Mouse (Mus musculus) forebrain, embryonic 16.5 days (tissue): ENCODE data around the gene Rbm8a. TPM values are rescaled to one million over a fixed set of nuclear protein-coding genes. Genes with fewer than 3 reads are reported as not detected.

Experiments used
- ATAC-seq: fragments of 200-750 bp; cut with Nextera tagmentation; 2 replicates; pipeline ENCODE4 v1.8.0; 2017; ENCODE audit warnings: mild to moderate bottlenecking, moderate library complexity
- H3K27ac ChIP-seq: fragments of 300-500 bp; sonication (generic); 2 replicates; pipeline ENCODE4 v1.5.1; 2014; ENCODE audit warnings: low read length, control low read depth
- H3K27me3 ChIP-seq: fragments of 300-500 bp; sonication (generic); replicated peaks from 2 replicates; pipeline ENCODE4 v1.6.1; 2014; ENCODE audit warnings: low read length; ENCODE audit not compliant: control insufficient read depth, insufficient read depth
- H3K36me3 ChIP-seq: fragments of 300-500 bp; sonication (generic); 2 replicates; pipeline ENCODE4 v1.6.1; 2014; ENCODE audit not compliant: control insufficient read depth, insufficient read depth
- H3K4me1 ChIP-seq: fragments of 300-500 bp; sonication (generic); replicated peaks from 2 replicates; pipeline ENCODE4 v1.6.1; 2014; ENCODE audit warnings: low read length; ENCODE audit not compliant: control insufficient read depth, insufficient read depth
- H3K4me2 ChIP-seq: fragments of 300-500 bp; sonication (generic); 2 replicates; pipeline ENCODE4 v1.6.1; 2014; ENCODE audit warnings: mild to moderate bottlenecking, low read length, control low read depth
- H3K4me3 ChIP-seq: fragments of 300-500 bp; sonication (generic); replicated peaks from 2 replicates; pipeline ENCODE4 v1.5.1; 2014; ENCODE audit warnings: mild to moderate bottlenecking, low read length, control low read depth
- H3K9ac ChIP-seq: fragments of 300-500 bp; sonication (generic); replicated peaks from 2 replicates; pipeline ENCODE4 v1.6.1; 2014; ENCODE audit warnings: low read depth, low read length, control low read depth
- H3K9me3 ChIP-seq: fragments of 300-500 bp; sonication (generic); 2 replicates; pipeline ENCODE4 v1.6.1; 2016; ENCODE audit warnings: low read length; ENCODE audit not compliant: control insufficient read depth
- WGBS: fragments of 180-500 bp; shearing (Covaris S2); extraction: QIAGEN DNeasy Blood & Tissue Kit; methylation state at CpG from one replicate; pipeline ENCODE4 v1.1.7; 2014; 5-methylcytosine and 5-hydroxymethylcytosine counted together
- polyA plus RNA-seq: library from polyadenylated mRNA; unstranded; fragments of >200 nt; fragmentation: Nextera tagmentation; extraction: Ambion mirVana; gene quantifications from 2 replicates; pipeline ENCODE4 v1.2.1, GENCODE M21; 2015

Rbm8a gene
- polyA plus RNA-seq, 1 experiment from 2014 or later: 132 TPM

- Histone ChIP-seq H3K36me3 (peaks cover 13% of the 10 kb centered on the region), H3K4me2 (peak within 1 kb of the TSS; percentile 64), H3K4me1 (peaks cover 30% of the 10 kb centered on the region), H3K9ac (peak within 1 kb of the TSS; percentile 90), H3K9me3 (no peaks in the 10 kb centered on the region), H3K27me3 (no peaks in the 10 kb centered on the region), H3K4me3 (peak within 1 kb of the TSS; percentile 71), H3K27ac (peak within 1 kb of the TSS; percentile 90)
- 2% methylated on average over 55 of the region's 60 CpGs for WGBS
- ATAC-seq: peak; percentile 93
Observed at GRCm38 (mm10) chr3:96634928-96635879, 5.5 kb downstream of the Rbm8a start, which contains the start of the genes Pex11b and Gm42957. Pex11b (plus strand) TSS chr3:96635376. Gm42957 (plus strand) TSS chr3:96635474.

GRCm38 (mm10) chr3:96635906-96636305, 6.2 kb downstream of the Rbm8a start:
- 9% methylated on average over 15 of the region's 15 CpGs for WGBS
- H3K4me1 ChIP-seq: peaks cover 26% of the 10 kb centered on the region
- H3K4me3 ChIP-seq: peak overlapping the region; percentile 71
- peak overlapping the region; percentile 90; the same call in 1 of the 2 replicates for H3K27ac ChIP-seq
- no peaks in the 10 kb centered on the region for H3K27me3 ChIP-seq
- peak overlapping the region; percentile 90 for H3K9ac ChIP-seq
- H3K36me3 ChIP-seq: peaks cover 14% of the 10 kb centered on the region
- peak overlapping the region; percentile 64 for H3K4me2 ChIP-seq
- ATAC-seq: no peak
- H3K9me3 ChIP-seq: no peaks in the 10 kb centered on the region

DNA sequence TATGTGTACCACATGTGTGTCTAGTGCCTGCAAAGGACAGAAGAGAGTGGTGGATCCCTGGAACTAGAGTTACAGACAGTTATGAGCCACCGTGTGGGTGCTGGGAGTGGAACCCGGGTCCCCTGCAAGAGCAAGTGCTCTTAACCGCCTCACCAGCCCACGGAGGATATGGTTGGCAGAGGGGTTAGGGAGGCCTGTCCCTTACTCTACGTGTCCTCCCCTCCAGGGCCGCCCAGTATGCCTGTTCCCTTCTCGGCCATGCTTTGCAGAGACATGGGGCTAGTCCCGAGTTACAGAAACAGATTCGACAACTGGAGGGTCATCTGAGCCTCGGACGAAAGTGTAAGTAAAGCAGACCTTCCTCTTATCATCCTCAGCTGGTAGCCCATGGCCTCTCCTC, 6.7 kb downstream of the Rbm8a start:
- no peak for ATAC-seq
- Histone ChIP-seq H3K4me1 (peaks cover 21% of the 10 kb centered on the region), H3K4me3 (peak overlapping the region; percentile 71), H3K27ac (no peak overlapping the region), H3K36me3 (peaks cover 14% of the 10 kb centered on the region), H3K9me3 (no peaks in the 10 kb centered on the region), H3K9ac (no peak overlapping the region), H3K27me3 (no peaks in the 10 kb centered on the region), H3K4me2 (peak overlapping the region; percentile 64)
- WGBS: 68% methylated on average over 11 of the region's 11 CpGs

GRCm38 (mm10) chr3:96639219-96639618, 9.5 kb downstream of the Rbm8a start:
- no peak for ATAC-seq
- peaks cover 20% of the 10 kb centered on the region for H3K4me1 ChIP-seq
- peaks cover 13% of the 10 kb centered on the region for H3K36me3 ChIP-seq
- H3K9me3 ChIP-seq: no peaks in the 10 kb centered on the region
- no peak overlapping the region for H3K4me2 ChIP-seq
- no peak overlapping the region for H3K27ac ChIP-seq
- no peaks in the 10 kb centered on the region for H3K27me3 ChIP-seq
- H3K9ac ChIP-seq: no peak overlapping the region
- WGBS: 62% methylated on average over 1 of the region's 1 CpGs
- H3K4me3 ChIP-seq: no peak overlapping the region

GRCm38 (mm10) chr3:96645018-96645649, 15.4 kb downstream of the Rbm8a start, which contains the start of gene Itga10:
Itga10 (plus strand) TSS chr3:96645584.
- Histone ChIP-seq H3K27ac (no peak within 1 kb of the TSS), H3K4me3 (no peak within 1 kb of the TSS), H3K27me3 (no peaks in the 10 kb centered on the region), H3K36me3 (0 out of 2 replicates have a peak, but pooled peaks cover 3% of the 10 kb centered on the region), H3K4me2 (no peak within 1 kb of the TSS), H3K4me1 (no peaks in the 10 kb centered on the region), H3K9me3 (no peaks in the 10 kb centered on the region), H3K9ac (no peak within 1 kb of the TSS)
- WGBS: 64% methylated on average over 7 of the region's 7 CpGs
- 0 out of 2 replicates have a peak, but pooled peaks have one; percentile 12 for ATAC-seq

DNA sequence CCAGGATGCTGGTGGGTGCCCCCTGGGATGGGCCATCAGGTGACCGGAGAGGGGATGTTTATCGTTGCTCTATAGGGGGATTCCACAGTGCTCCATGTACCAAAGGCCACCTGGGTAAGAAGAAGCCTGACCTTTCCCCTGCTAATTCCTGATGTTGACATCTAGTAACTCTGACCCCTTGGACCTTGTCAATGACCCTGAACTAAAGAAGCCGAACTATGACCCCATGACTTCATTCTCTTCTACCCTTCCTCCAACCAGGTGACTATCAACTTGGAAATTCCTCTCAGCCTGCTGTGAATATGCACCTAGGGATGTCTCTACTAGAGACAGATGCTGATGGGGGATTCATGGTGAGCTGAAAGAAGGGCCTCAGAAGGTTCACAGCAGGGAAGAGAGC, 17.6 kb downstream of the Rbm8a start:
- no peak overlapping the region for H3K9ac ChIP-seq
- no peak overlapping the region for H3K4me3 ChIP-seq
- H3K4me2 ChIP-seq: no peak overlapping the region
- H3K27me3 ChIP-seq: no peaks in the 10 kb centered on the region
- ATAC-seq: no peak
- H3K4me1 ChIP-seq: no peaks in the 10 kb centered on the region
- no peaks in the 10 kb centered on the region for H3K9me3 ChIP-seq
- no peaks in the 10 kb centered on the region for H3K36me3 ChIP-seq
- H3K27ac ChIP-seq: no peak overlapping the region
- 87% methylated on average over 3 of the region's 3 CpGs for WGBS

- H3K4me3 ChIP-seq: no peak overlapping the region
- no peaks in the 10 kb centered on the region for H3K36me3 ChIP-seq
- ATAC-seq: no peak
- no peak overlapping the region for H3K9ac ChIP-seq
- peaks cover 12% of the 10 kb centered on the region for H3K4me1 ChIP-seq
- 79% methylated on average over 2 of the region's 2 CpGs for whole genome bisulfite sequencing
- H3K4me2 ChIP-seq: no peak overlapping the region
- no peaks in the 10 kb centered on the region for H3K27me3 ChIP-seq
- H3K9me3 ChIP-seq: no peaks in the 10 kb centered on the region
- no peak overlapping the region for H3K27ac ChIP-seq
Observed at GRCm38 (mm10) chr3:96660901-96661300, 31.2 kb downstream of the Rbm8a start.

GRCm38 (mm10) chr3:96662731-96663316, 33.1 kb downstream of the Rbm8a start:
- H3K27ac ChIP-seq: peak overlapping the region; percentile 8
- H3K9ac ChIP-seq: peak overlapping the region; percentile 43
- ATAC-seq: peak; percentile 28
- no peaks in the 10 kb centered on the region for H3K9me3 ChIP-seq
- H3K27me3 ChIP-seq: no peaks in the 10 kb centered on the region
- H3K4me3 ChIP-seq: peak overlapping the region; percentile 39
- H3K36me3 ChIP-seq: no peaks in the 10 kb centered on the region
- H3K4me2 ChIP-seq: peak overlapping the region; percentile 59
- 34% methylated on average over 8 of the region's 8 CpGs for WGBS
- peaks cover 12% of the 10 kb centered on the region for H3K4me1 ChIP-seq
